In genomic region chr16:24834536-24834935, GRCm38 (mm10) we compare ENCODE assay signal across 20 mouse cellular contexts.
"Had no signal": no experiment of that assay in that cellular context is flagged by ENCODE, and none has a peak within 500 bp of the region (broad histone marks: within the 10 kb centered on the region; RNA-seq: fewer than 3 reads in every experiment).

No protein-coding gene starts in this region.

- H3K4me1 ChIP-seq: midbrain, embryonic 10.5 days; midbrain, embryonic 12.5 days; neural tube, embryonic 13.5 days had no signal

- DNase-seq: lung, adult 18-20 months; lung, postnatal 14 days; lung, postnatal 36 days; midbrain, embryonic 14.5 days; retina, postnatal 1 day; right cerebral cortex, adult 18-20 months; right cerebral cortex, postnatal 25 days; right cerebral cortex, postnatal 4 days; spleen, adult 18-20 months; thymus, adult 18-20 months; thymus, postnatal 14 days; thymus, postnatal 36 days had no signal

- H3K27me3 ChIP-seq: lung, embryonic 15.5 days; midbrain, embryonic 12.5 days; neural tube, embryonic 13.5 days; neural tube, embryonic 15.5 days had no signal

- H3K9ac ChIP-seq: lung, embryonic 15.5 days; midbrain, embryonic 12.5 days; neural tube, embryonic 13.5 days; neural tube, embryonic 15.5 days had no signal

- H3K4me3 ChIP-seq: lung, embryonic 15.5 days; midbrain, embryonic 10.5 days; midbrain, embryonic 12.5 days; myocyte; neural tube, embryonic 13.5 days; neural tube, embryonic 15.5 days had no signal

- H3K27ac ChIP-seq: lung, embryonic 15.5 days; midbrain, embryonic 10.5 days; midbrain, embryonic 12.5 days; neural tube, embryonic 13.5 days; neural tube, embryonic 15.5 days had no signal

- H3K4me2 ChIP-seq: lung, embryonic 15.5 days; midbrain, embryonic 12.5 days; neural tube, embryonic 13.5 days; neural tube, embryonic 15.5 days had no signal

- H3K36me3 ChIP-seq: lung, embryonic 15.5 days; midbrain, embryonic 10.5 days; midbrain, embryonic 12.5 days; neural tube, embryonic 13.5 days; neural tube, embryonic 15.5 days had no signal

- ATAC-seq: lung, postnatal 0 days; midbrain, embryonic 16.5 days had no signal

- H3K9me3 ChIP-seq: lung, embryonic 15.5 days; midbrain, embryonic 10.5 days; midbrain, embryonic 12.5 days; neural tube, embryonic 13.5 days; neural tube, embryonic 15.5 days had no signal
